8 mouse cellular contexts compared by ENCODE assay signal in the genomic region with DNA sequence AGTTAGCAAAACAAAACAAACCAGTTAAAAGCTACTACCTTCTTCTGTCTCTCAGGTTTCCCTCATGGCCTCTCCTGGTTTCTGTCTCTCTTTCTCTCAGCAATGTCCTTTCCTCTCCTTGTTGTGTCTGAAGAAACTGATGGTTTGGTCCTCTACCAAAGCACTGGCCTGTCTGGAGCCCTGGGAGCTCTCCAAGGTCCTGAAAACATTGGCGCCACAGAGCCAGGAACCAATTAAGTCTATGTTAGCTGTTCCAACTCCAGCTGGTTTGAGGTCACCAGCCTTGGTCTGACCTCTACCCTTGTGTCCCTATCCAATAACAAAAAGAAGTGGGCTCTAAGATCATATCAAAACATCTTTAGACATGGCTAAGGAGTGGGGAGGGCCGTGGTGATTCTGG. TPM values are rescaled to one million over a fixed set of nuclear protein-coding genes. Genes with fewer than 3 reads are reported as not detected.
DNase-seq lines count a peak whose midpoint lies in the region; ATAC-seq and TF ChIP-seq lines count a peak whose summit lies in the region.

No protein-coding gene starts in this region.

- no peak for TF ChIP-seq CTCF in stomach, postnatal 0 days (IDR thresholded peaks at IDR 0.05; ENCODE audit: low read depth)

- H3K4me2 ChIP-seq in forebrain, embryonic 15.5 days (replicated peaks), result peak overlapping the region; percentile 68
- no peak overlapping the region for H3K4me2 ChIP-seq in stomach, postnatal 0 days (replicated peaks; ENCODE audit: low read depth)

- H3K27me3 ChIP-seq in forebrain, embryonic 15.5 days, result no peaks in the 10 kb centered on the region
- no peaks in the 10 kb centered on the region for H3K27me3 ChIP-seq in stomach, postnatal 0 days (ENCODE audit: control insufficient read depth, insufficient read depth, low read length)

- TF ChIP-seq EP300 in stomach, postnatal 0 days (optimal IDR thresholded peaks at IDR 0.05), result no peak

- H3K27ac ChIP-seq in forebrain, embryonic 15.5 days (replicated peaks), result no peak overlapping the region
- H3K27ac ChIP-seq in stomach, postnatal 0 days (replicated peaks), result no peak overlapping the region

- H3K4me1 ChIP-seq in forebrain, embryonic 15.5 days, result peaks cover 13% of the 10 kb centered on the region
- 0 out of 2 replicates have a peak, but pooled peaks cover 2% of the 10 kb centered on the region for H3K4me1 ChIP-seq in stomach, postnatal 0 days (replicated peaks; ENCODE audit: control insufficient read depth, insufficient read depth)

- H3K36me3 ChIP-seq in forebrain, embryonic 15.5 days, result no peaks in the 10 kb centered on the region
- H3K36me3 ChIP-seq in stomach, postnatal 0 days (ENCODE audit: control insufficient read depth, insufficient read depth, low read length), result no peaks in the 10 kb centered on the region

- 21% methylated on average over 2 of the region's 2 CpGs for WGBS in forebrain, embryonic 15.5 days
- WGBS in stomach, postnatal 0 days, result 14% methylated on average over 2 of the region's 2 CpGs

- peak; percentile 5; the same call in 1 of the 2 replicates for ATAC-seq in forebrain, embryonic 15.5 days (replicated peaks)
- ATAC-seq in stomach, postnatal 0 days (ENCODE audit: low FRiP score, low TSS enrichment), result 0 out of 2 replicates have a peak, but pooled peaks have one; percentile 45

- no peaks in the 10 kb centered on the region for H3K9me3 ChIP-seq in forebrain, embryonic 15.5 days
- no peaks in the 10 kb centered on the region for H3K9me3 ChIP-seq in stomach, postnatal 0 days (ENCODE audit: control insufficient read depth, low read length)

- DNase-seq in thymus, postnatal 14 days, result peak; percentile 9
- DNase-seq in thymus, postnatal 36 days, result no peak
- DNase-seq in cerebellum, adult 11-12 months, result peak; percentile 21
- DNase-seq in kidney, adult 9 months, result peak; percentile 58
- DNase-seq in lung, postnatal 36 days, result peak; percentile 57
- peak; percentile 77 for DNase-seq in stomach, postnatal 0 days (ENCODE audit: low spot score)
- no peak for DNase-seq in T-cell, adult 2 months (ENCODE audit: low spot score)

- H3K4me3 ChIP-seq in forebrain, embryonic 15.5 days, result peak overlapping the region; percentile 59
- no peak overlapping the region for H3K4me3 ChIP-seq in stomach, postnatal 0 days (ENCODE audit: low read depth, low read length)

- peak overlapping the region; percentile 55; the same call in 1 of the 2 replicates for H3K9ac ChIP-seq in forebrain, embryonic 15.5 days (replicated peaks)
- no peak overlapping the region for H3K9ac ChIP-seq in stomach, postnatal 0 days (ENCODE audit: low read length)

RNA-seq across cellular contexts. Expression of a gene that starts 1.3 kb away (rescaled TPM):
- 30.1 and 35.5 TPM in 2 replicates for polyA plus RNA-seq in forebrain, embryonic 15.5 days (2015; fragmentation: Nextera tagmentation; extraction: Ambion mirVana)
- 4.4 and 5.4 TPM in 2 replicates for polyA plus RNA-seq in stomach, postnatal 0 days (2015; fragmentation: Nextera tagmentation; extraction: Ambion mirVana)

Comparison
In these comparisons a context has a peak if more than half of its experiments do, and no peak if none do; other contexts are left out.
1. DNase-seq: peak in thymus, postnatal 14 days (single experiment), cerebellum, adult 11-12 months (single experiment), kidney, adult 9 months (single experiment), lung, postnatal 36 days (single experiment) and stomach, postnatal 0 days (single experiment); none in thymus, postnatal 36 days (0 of 2) and T-cell, adult 2 months (single experiment).